In the genomic region with DNA sequence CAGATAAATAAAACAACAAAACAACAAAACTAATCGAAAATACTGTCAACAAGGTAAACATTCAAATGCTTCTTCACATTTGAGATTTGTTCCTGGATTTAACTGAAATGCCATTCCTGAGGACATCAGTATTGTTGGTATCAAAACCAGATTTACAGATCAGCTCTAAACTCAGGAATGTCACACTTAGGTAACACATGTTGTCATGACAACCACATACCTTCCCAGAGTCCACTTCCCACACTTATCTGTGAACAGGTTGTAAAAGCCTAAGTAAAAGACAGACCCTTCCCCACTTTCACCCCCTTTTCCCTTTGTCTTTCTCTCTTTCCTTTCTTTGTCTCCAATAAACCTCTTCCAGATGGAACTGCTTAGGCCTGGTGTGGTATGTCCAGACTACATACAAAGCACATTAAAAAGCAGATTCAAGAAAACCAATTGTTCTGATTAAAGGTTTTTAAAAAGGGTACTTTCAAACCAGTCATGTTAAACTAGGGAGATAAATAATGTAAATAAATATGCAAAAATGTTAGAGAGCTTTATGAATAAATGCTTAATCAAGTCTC, we compare ENCODE assay signal across 22 mouse cellular contexts.
DNase-seq lines count a peak whose midpoint lies in the region; ATAC-seq and TF ChIP-seq lines count a peak whose summit lies in the region.
"Had no signal": no experiment of that assay in that cellular context is flagged by ENCODE, and none has a peak within 500 bp of the region (broad histone marks: within the 10 kb centered on the region; RNA-seq: fewer than 3 reads in every experiment).

No protein-coding gene starts in this region.

- POLR2A ChIA-PET in Patski (lab: Charles Lee) = no interaction called here

- H3K9me3 ChIP-seq in limb, embryonic 11.5 days (ENCODE audit: control insufficient read depth, low read length) = no peaks in the 10 kb centered on the region
- H3K9me3 ChIP-seq in limb, embryonic 10.5 days (replicated peaks) = no peaks in the 10 kb centered on the region
- H3K9me3 ChIP-seq in limb, embryonic 13.5 days = no peaks in the 10 kb centered on the region
- H3K9me3 ChIP-seq: embryonic facial prominence, embryonic 15.5 days; heart, embryonic 10.5 days; limb, embryonic 15.5 days; megakaryocyte, embryonic 14.5 days had no signal

- TF ChIP-seq CTCF in Patski (IDR thresholded peaks at IDR 0.05) = no peak

- H3K4me3 ChIP-seq in limb, embryonic 11.5 days (ENCODE audit: low read depth, low read length) = no peak overlapping the region
- no peak overlapping the region for H3K4me3 ChIP-seq in limb, embryonic 10.5 days
- H3K4me3 ChIP-seq in limb, embryonic 13.5 days = no peak overlapping the region
- H3K4me3 ChIP-seq: embryonic facial prominence, embryonic 15.5 days; heart, embryonic 10.5 days; limb, embryonic 15.5 days; megakaryocyte, embryonic 14.5 days; myocyte had no signal

- H3K27ac ChIP-seq in limb, embryonic 11.5 days (replicated peaks; ENCODE audit: low read depth, low read length) = no peak overlapping the region
- no peak overlapping the region for H3K27ac ChIP-seq in limb, embryonic 10.5 days
- no peak overlapping the region for H3K27ac ChIP-seq in limb, embryonic 13.5 days
- H3K27ac ChIP-seq: embryonic facial prominence, embryonic 15.5 days; heart, embryonic 10.5 days; limb, embryonic 15.5 days; liver, embryonic 14.5 days had no signal

- no peaks in the 10 kb centered on the region for H3K4me1 ChIP-seq in limb, embryonic 11.5 days (ENCODE audit: control insufficient read depth, insufficient read depth, low read length)
- H3K4me1 ChIP-seq in limb, embryonic 10.5 days = no peaks in the 10 kb centered on the region
- H3K4me1 ChIP-seq in limb, embryonic 13.5 days = peaks cover 3% of the 10 kb centered on the region; the same call in 1 of the 2 replicates
- H3K4me1 ChIP-seq: embryonic facial prominence, embryonic 15.5 days; heart, embryonic 10.5 days; limb, embryonic 15.5 days; megakaryocyte, embryonic 14.5 days had no signal

- peak; percentile 70; the same call in 1 of the 2 replicates for ATAC-seq in limb, embryonic 11.5 days (ENCODE audit: insufficient number of reproducible peaks, low FRiP score, low TSS enrichment, low read depth)
- ATAC-seq in Patski = peak; percentile 47
- peak; percentile 84 for ATAC-seq in limb, embryonic 13.5 days (ENCODE audit: low FRiP score, low read depth)
- ATAC-seq in granulocyte monocyte progenitor cell, adult 5-6 weeks (replicated peaks; ENCODE audit: poor library complexity, severe bottlenecking) = no peak
- ATAC-seq: hindbrain, embryonic 16.5 days had no signal

- CTCF ChIA-PET in Patski (lab: Charles Lee) = interaction anchor here (1.1 to 2.6 kb wide), 4 partner anchors 9 to 84 kb away, joined by 3 to 6 read pairs (median 4); no protein-coding TSS in a partner anchor

- H3K9ac ChIP-seq in limb, embryonic 11.5 days (ENCODE audit: low read length) = no peak overlapping the region
- H3K9ac ChIP-seq in limb, embryonic 13.5 days = no peak overlapping the region
- H3K9ac ChIP-seq: embryonic facial prominence, embryonic 15.5 days; limb, embryonic 15.5 days; liver, embryonic 14.5 days; lung, embryonic 14.5 days had no signal

- no peaks in the 10 kb centered on the region for H3K36me3 ChIP-seq in limb, embryonic 11.5 days (ENCODE audit: control insufficient read depth, insufficient read depth, low read length)
- H3K36me3 ChIP-seq in limb, embryonic 10.5 days = no peaks in the 10 kb centered on the region
- no peaks in the 10 kb centered on the region for H3K36me3 ChIP-seq in limb, embryonic 13.5 days
- H3K36me3 ChIP-seq: embryonic facial prominence, embryonic 15.5 days; heart, embryonic 10.5 days; limb, embryonic 15.5 days had no signal

- no peaks in the 10 kb centered on the region for H3K27me3 ChIP-seq in limb, embryonic 11.5 days (ENCODE audit: control insufficient read depth, insufficient read depth, low read length)
- no peaks in the 10 kb centered on the region for H3K27me3 ChIP-seq in limb, embryonic 10.5 days (ENCODE audit: low read depth, poor library complexity, severe bottlenecking)
- no peaks in the 10 kb centered on the region for H3K27me3 ChIP-seq in Patski
- no peaks in the 10 kb centered on the region for H3K27me3 ChIP-seq in limb, embryonic 13.5 days
- H3K27me3 ChIP-seq: embryonic facial prominence, embryonic 15.5 days; limb, embryonic 15.5 days; megakaryocyte, embryonic 14.5 days had no signal

- DNase-seq in embryo, embryonic 10.5 days (ENCODE audit: low spot score) = peak; percentile 20
- no peak for DNase-seq in embryo, embryonic 9.5 days (ENCODE audit: extremely low spot score)
- DNase-seq in limb, embryonic 11.5 days (ENCODE audit: low spot score) = no peak
- no peak for DNase-seq in limb, embryonic 10.5 days (ENCODE audit: low spot score)
- DNase-seq in Patski (ENCODE audit: low read depth, low spot score) = no peak
- DNase-seq in frontal cortex, postnatal 10 days (ENCODE audit: low spot score in 2 of 2) = no peak
- DNase-seq: adrenal gland, postnatal 36 days; cerebellum, adult 11 months; cerebellum, adult 9-11 months; heart, postnatal 4 days; kidney, adult 2 months; kidney, postnatal 14 days; lung, embryonic 14.5 days had no signal

- no peak overlapping the region for H3K4me2 ChIP-seq in limb, embryonic 11.5 days (ENCODE audit: low read depth, severe bottlenecking)
- no peak overlapping the region for H3K4me2 ChIP-seq in limb, embryonic 13.5 days (replicated peaks)
- H3K4me2 ChIP-seq: embryonic facial prominence, embryonic 15.5 days; limb, embryonic 15.5 days; lung, embryonic 14.5 days had no signal

- 80% methylated on average over 1 of the region's 1 CpGs for WGBS in limb, embryonic 11.5 days
- 87% methylated on average over 1 of the region's 1 CpGs for WGBS in limb, embryonic 10.5 days
- WGBS in limb, embryonic 13.5 days = 76% methylated on average over 1 of the region's 1 CpGs

- in situ Hi-C loops in Patski (cut with MboI; ENCODE audit: low pct_unique_long_range_greater_than_20kb) = no loop called here
